Mouse (Mus musculus) right cerebral cortex, adult 18-20 months (tissue): ENCODE results near the gene Pcdh7.

Experiments
- DNase-seq: peaks from one replicate; pipeline ENCODE4 v3.0.0; 2022; ENCODE audit warnings: mixed read lengths

Gene Pcdh7

DNA sequence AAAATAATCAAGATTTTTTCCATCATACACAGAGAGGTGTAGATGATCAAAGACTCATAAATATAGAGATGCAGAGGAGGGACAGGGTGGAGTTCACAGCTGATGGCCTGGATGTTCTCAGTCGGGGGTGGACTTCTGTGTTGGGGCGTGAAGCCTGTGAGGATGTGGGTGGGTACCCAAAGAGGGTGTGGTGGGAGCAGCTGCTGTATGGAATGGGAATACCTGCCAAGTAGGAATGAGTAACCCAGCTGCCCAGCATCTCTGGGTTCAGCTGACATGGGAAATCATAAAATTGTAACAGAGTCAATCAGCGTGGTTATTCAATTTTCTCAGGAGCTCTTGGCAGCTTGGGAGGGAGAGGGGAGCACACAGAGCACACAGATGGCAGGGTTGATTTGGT lies 85.3 kb downstream of the Pcdh7 start:
- DNase-seq = peak; percentile 8

DNA sequence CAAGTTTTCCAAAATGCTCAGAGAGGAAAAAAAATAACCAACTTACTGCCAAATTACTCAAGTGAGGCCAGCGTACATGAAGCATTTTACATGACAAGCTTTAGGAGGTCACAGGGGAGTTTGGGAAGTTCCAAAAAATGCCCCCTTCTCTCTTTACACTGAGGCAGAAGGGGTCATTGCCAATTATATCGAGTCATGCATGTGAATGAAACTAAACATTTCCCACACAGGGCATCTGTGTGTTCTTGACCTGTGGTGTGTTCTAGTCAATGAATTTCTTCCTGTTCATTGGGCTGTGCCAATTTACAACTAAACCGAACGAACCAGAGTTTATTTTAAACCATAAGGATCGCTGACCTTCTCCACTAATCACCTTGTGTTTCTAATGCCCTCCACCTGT lies 86.1 kb downstream of the Pcdh7 start:
- no peak for DNase-seq

DNA sequence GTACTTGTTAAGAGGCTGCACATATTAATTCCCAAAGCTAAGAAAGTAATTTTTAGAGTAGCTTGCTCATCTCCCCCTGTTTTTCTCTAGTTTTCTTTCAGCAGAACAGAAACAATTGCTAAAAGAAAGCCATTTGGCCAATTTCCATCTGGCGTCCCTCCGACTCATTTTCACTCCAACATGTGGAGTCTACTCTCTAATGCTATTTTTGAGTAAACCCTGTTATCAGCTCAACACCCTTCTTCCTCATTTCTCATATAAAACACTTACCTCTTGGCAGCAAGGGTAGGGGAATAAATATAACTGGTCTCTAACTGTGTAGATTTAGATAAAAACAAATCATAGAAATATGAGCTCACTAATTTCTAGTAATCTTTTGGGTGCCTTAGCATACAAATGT lies 89.6 kb downstream of the Pcdh7 start:
- no peak for DNase-seq

DNA sequence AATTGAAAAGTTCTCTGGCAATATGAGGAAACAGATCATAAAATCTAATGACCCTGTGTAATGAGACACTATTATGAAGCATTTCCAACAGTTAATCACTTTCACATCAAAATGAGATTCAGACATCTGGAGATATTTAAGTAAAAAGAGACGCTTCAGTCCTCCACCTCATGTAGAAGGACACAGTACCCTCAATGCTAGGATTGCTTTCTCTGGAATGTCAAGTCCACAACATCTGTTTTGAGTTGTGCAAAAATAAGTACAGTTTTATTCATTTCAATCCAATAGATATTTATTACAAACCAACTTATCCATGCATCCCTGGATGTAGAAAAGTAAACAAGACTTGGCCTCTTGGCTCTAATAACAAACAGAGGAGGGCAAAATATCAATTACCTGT lies 92.9 kb downstream of the Pcdh7 start:
- DNase-seq = no peak

DNA sequence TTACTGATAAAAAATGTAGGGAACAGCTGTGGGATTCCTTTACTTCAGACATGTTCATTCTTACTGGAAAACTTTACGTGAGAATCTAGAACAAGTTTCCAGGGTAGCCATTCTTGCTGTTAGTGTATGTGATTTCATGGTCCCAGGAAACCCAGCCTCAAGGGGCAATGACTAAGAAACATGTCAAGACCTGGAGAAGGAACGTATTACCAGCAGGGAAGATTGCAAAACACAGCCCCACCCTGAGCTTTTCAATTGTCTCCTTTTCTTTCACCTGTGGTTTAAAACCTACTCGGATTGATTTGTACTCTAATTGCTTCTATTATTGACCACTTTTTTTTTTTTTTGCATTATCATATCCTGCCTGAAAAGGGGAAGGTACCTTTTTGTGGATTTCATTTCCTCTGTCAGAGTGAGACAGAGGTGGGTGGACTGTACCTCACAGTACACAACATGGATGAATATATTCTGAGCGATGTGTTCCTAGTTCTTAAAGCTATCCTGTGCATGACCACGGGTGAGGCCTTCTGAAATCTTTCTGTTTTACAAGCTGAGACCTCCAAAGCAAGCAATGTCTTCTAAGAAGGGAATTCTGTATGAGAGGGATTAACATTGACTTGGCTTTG lies 98.3 kb downstream of the Pcdh7 start:
- no peak for DNase-seq

DNA sequence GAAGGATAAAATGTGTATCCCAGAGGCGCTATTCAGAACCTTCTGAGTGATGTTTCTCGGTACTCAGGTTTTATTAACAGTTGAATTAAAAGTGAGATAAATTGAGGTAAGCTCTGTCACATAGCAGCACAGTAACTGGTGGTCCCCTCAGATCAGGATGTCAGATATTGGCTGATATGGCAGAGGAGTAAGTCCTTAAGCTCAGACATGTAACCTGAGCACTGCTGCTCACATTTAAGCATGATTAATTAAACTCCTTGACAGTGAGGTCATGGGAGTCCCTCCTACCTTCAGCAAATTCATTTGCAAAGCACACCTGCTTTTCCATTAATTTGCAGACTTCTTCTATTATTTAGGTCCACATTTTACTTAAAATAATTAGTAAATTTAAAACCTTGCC lies 102.0 kb downstream of the Pcdh7 start:
- no peak for DNase-seq

DNA sequence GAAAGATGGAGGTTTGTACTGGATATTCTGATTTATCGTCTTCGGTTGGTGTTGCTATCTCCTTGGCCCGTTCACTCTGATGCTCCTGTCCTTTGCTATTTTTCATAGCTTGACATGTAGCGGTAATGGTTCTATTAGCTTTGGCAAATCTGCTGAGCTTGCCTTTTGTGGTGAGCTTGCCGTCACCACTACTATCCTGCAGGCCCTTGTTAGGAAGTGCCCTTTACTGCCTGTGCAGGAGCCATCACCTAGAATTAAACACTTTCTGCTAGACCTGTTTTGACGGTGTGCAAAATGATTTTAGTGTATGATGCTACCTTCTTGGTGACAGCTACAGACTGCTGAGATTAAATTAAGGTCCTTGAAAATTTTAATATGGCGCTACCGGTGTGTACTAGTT lies 103.3 kb downstream of the Pcdh7 start:
- no peak for DNase-seq

DNA sequence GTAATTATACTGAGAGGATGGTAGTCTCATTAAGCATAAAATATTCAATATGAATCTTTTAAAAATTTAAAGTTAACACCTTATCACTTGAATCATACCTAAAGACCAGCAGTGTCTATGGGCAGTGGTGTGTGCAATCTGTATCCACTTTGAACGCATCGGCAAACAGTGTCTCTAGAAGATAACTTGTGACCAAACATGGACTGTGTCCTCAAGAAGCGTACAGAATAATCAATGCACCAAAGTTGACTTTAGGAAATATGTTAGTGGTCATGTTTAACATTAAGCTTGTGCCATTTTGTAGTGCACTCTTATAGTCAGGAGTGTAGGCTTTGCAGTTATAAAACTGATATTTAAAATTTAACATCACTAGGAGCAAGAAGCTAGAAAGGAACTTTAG lies 110.7 kb downstream of the Pcdh7 start:
- no peak for DNase-seq

DNA sequence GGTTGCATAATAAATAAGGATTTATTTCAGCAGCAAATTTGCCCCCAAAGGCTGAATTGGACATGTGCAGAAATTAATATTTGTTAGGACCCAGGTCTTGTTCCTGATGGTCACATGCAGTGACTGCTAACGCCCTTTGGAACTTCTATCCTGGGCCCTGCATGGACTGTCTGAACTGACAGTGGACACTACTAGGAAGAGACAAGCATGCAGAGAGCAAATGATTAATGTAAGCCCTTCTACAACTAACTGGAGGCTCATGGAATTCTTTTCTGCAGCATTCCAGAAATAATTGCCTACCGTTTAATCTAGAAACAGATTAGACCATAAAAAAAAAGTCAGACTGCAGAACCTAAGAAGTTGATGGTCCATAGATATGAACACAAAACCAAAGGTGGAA lies 119.4 kb downstream of the Pcdh7 start:
- DNase-seq = no peak

DNA sequence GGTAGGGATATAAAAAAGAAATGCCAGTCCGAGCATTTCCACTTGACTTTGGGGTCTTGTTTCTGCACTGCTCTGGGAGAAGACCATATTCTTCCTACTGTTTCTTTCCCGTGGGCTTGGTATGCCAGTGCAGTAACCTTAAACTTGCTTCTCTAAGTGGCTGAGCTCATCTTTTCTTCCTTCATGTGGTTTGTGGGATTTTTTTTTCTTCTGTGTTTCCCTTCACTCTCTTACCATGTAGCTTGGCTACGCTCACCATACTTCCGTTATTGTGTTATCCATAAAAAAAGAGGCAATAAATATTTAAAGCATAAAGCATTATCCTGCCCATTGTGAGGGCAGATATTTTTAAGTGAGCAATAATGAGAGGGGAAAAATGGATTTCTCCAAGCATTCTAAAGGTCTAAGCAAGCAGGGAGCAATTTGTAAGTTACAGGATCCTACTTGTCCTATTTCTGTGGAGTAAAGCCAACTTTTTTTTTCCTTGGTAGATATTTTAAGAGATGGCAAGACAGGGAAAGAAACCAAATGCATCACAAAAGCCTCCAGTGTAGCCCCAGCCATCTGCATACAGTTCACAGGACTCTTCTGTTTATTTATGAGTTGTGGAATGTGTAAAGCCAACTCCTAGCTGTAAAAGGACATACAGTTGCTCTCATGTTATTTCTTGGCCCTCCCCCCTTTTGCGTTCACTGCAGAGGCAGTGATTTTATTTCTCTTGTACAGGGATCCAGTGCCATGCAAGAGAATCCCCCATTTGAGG lies 123.8 kb downstream of the Pcdh7 start:
- peak; percentile 37 for DNase-seq

DNA sequence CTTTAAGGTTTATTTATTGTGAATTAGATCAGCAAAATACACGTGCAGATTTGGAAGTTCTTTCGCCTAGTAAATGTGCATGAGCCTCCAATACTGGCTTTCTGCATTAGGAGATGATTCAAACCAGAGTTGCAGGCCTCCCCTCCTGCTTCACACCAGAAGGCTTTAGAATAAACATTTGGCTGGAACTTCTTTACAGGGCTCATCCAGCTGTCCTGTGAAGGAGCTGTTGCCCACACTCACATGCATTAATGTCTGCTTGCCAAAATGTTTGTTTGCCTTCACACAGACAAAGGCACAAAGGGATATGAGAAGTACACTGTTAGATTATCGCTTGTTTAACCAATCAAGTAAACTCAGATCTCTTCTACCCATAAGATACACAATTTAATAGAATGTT lies 129.7 kb downstream of the Pcdh7 start:
- DNase-seq = peak; percentile 53

DNA sequence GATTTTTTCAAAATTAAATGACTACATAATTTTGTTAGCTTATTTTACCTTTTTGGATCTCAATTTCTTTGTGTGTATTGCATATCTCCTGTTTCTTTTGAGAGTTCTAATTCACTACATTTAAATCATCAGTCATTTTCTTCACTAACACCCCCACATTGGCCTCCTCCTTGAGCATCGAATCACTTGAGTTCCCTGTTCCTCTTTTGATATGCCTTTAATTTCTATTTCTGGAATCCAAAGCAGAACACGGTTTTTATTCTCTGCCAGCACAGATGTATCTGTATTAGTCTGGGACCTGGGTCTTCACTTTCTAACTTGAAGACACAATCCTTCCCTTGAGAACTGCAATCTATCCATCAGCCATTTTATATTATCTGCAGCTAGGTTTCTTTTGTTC lies 132.3 kb downstream of the Pcdh7 start:
- DNase-seq = no peak

DNA sequence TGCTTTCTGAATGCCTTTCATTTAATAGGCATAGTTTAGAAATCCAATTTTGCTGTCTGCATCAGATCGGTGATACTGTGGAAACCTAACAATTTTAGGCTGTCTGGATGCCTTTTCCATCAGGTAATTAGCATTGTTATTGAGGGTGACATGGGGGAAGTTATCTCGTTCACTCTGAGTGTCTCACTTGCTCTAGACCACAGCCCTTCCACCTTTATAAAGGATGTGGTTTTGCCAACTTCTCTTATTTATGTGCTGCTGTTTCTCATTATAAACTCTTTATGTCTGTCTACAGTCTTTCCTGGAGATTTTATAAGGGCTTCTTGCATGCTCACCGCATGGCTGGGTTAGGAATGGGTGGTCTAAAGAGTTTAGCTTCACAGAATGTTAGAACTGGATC lies 139.5 kb downstream of the Pcdh7 start:
- DNase-seq = no peak

DNA sequence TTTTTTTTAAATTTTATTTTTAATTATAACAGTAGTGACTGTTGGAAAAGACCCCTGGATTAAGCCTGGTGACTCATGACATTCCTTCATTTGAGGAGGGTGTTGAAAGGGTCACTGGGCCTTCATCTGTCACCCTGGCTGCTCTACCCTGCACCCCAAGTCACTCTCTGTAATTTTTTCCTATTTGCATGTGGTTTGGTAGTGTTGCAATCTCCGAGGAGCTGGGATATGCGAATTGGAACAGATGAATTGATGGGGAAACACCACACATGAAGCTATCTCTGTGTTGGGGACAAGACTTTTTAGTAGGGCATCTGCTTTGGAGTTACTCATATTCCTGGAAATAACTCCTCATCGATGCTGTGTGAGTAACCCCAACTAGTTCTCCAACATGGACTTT lies 146.5 kb downstream of the Pcdh7 start:
- no peak for DNase-seq

DNA sequence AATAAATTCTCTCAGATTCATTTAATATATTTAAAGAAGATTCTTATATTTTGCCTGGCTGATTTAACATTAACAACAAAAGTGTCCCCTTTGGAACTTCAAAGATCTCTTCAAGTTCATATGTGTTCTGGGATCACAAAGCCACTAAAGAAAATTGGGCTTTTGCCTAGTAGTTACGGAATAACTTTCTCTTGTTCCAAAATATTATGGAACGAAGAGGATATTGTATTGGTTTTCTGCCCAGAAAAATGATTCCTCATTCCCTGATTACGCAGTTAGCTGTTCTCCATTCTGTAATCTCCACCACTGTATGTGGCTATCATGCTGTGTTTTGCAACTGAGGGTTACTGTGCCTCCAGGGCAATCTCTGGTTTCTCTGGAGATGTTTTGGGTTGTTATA lies 147.5 kb downstream of the Pcdh7 start:
- no peak for DNase-seq

DNA sequence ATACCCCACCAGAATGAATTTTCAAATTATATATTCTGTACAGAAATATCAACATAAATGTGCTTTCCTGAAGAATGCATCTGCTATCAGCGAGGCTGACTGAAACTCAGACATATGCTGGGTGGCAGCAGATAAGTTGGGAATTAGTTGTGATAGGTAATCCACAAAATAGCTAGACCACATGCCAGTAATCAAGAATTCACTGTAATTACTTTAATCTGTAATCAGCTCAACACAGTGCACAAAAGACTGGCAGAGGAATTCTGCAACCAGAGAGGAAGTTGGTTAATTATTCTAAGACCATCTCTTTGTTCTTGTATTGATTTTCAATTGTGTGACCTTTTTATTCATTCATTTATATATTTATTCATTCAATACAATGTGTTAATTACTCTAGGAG lies 148.3 kb downstream of the Pcdh7 start:
- DNase-seq = no peak

DNA sequence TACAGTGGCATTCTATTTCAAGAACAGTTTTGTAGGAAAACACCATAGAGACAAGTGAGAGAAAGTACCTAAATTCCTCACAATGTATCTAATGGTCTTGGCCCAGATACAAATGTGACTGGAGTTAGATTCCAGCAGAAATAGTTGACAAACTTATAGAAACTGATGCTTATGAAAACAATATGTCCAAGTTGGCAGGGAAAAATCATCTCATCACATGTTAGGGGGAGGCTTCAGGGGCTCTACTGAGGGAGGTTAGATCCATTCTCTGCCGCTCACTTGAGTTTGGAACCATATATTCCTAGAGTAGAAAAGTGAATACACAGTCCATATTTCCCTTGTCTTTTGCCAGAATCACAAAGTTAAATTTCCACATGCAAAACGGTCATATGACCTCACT lies 150.1 kb downstream of the Pcdh7 start:
- DNase-seq = no peak

DNA sequence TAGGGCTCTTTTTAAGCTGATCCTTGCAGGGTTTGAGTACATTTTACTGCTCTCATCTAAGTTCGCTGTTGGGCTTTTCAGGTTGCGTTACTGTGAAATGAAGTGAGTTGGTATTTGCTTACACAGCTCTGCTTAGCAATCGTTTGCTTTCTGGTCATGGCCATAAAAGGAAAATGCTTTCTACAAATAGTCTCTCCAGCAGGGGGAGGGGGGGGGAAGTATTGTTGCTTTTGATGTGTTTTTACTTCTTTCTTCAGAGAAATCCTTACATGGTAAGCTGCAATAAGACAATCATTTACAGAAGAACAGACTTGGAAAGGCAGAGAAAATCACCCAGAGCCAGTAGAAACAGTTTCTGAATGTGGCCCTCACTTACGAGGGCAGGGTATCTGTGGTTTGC lies 150.9 kb downstream of the Pcdh7 start:
- DNase-seq = no peak

DNA sequence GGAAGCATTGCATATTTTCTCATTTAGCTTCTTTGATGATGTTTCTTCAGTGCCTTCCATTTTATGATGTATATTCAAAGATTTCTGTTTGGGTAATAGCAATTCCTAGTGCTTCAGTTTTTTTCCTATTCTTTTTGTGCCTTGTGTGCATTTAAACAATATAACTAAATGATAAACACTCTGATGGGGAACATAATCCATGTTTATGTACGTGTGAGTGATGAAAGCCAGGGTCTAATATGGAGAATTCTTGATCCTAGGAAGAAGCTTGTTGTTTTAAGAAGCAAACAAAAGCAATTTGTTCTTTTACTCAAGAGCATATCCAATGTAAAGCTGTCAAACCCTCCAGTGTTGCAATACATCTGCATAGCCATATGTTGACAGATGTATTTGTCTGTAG lies 153.0 kb downstream of the Pcdh7 start:
- DNase-seq = no peak

DNA sequence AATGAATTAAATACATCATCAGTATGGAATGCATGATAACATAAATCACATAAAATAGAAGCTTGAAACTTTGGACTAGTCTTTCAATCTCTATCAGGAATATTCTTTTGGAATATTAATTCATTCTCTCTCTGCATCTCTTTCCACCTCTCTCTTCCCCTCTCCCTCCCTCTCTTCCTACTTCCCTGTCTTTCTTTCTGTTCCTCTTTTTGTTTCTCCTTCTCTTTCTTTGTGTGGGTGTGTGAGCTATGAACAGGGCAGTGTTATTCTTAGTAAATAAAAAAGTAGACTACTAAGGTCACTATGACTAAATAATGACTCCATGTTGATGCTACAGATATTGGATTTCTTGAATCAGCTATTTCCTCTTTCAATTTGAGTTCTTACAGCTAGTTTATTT lies 167.2 kb downstream of the Pcdh7 start:
- DNase-seq = no peak

DNA sequence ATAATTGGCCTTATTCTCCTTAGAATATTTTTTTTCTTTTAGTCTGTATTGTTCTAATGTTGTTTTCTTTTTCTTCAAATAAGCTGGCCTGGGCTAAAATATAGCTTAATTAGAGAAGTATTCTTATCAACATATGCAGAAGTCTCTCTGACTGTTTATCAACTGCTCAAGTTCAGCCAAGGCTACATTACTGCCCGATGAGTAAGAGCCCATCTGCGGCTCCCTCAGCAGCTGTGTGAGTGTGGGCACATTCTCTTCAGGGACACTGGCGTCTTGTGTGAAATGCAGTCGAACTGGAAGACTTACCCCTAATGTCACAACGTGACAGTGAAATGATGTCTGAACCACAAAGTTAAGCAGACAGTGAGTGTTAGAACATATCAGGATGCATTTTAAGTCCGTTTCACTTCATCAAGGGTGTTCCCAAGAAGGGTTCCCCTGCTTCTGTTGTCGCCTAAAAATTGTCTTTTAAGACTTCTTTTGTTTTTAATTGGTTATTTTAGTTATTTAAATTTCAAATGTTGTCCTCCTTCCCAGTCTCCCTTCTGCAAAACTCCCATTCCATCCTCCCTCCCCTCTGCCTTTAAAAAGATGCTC lies 181.3 kb downstream of the Pcdh7 start:
- peak; percentile 56 for DNase-seq

DNA sequence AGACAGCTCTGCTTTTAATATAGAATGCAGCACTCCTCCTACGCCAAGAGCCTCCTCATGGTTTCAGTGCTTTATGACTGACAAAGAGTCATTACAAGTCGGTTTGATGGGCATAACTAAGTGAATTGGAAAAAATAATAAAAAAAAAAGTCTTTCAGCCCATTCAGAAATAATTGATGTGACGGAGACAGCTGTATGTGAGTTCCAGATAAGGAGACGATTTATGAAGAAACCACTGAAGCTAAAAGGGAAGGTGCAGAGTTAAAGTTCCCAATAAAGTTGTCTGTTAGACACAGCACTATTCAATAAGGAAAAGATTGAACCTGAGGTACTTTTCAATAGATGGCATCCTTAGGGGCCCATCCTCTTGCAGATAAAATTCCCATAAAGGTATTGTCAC lies 189.5 kb downstream of the Pcdh7 start:
- no peak for DNase-seq

DNA sequence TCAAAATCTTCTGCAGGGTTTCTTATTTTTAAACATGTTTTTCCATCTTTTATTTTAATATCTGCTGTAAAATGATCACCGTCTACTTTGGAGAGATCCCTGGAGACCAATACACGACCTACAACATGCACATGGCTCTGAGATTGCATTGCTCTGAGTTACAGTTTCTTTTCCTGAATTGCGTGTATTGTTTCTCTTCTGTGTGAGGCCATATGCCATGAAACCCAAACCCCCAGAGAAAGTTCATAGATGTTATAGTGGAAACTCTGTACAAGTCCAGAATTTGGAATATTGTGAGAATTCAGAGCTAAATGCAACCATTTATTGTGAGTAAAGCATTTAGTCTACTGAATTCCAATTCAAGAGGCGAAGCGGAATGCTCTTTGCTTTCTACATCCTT lies 203.4 kb downstream of the Pcdh7 start:
- no peak for DNase-seq

DNA sequence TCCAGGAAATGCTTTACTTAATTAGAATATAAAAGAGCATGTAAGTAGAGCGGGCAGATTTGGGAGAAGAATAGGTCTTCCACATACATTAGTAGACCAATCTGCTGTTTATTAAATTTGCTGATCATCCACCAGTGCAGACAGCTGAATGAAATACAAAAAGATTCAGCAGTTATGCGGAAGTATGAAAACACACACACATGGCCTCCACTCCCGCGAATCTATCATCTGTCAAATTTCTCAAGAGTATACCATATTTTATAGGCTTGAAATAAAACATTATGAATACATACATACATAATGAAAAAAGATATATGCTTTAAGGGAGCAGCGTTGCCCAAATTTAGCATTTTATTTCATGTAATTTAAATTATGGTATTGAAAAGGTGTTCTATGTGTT lies 213.6 kb downstream of the Pcdh7 start:
- no peak for DNase-seq

DNA sequence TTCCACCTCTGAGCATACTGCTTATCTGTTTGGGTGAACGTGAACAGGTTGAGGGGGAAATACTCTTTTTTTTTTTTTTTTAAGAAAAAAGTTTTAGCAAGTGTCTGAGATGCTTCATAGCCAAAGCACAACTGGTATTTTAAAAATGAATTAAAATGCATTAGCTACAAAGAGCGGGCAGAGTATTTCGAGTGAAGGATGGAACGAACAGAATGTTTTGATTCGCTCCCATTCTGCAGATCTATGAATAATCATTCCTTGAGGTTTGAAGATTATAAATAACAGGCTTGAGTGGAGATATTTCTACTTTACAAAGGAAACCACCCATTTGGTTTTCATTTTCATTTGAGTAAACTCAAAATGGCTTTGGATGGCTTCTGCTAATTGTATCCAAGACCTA lies 214.0 kb downstream of the Pcdh7 start:
- no peak for DNase-seq
